Mouse (Mus musculus) heart, embryonic 12.5 days (tissue): ENCODE measurements around the gene Pdgfra. TPM values are rescaled to one million over a fixed set of nuclear protein-coding genes. Genes with fewer than 3 reads are reported as not detected.

Experiments used
- ATAC-seq: fragments of 200-750 bp; cut with Nextera tagmentation; 2 replicates; pipeline ENCODE4 v1.8.0; 2017; ENCODE audit warnings: moderate TSS enrichment, moderate library complexity; ENCODE audit not compliant: insufficient number of reproducible peaks, low FRiP score
- H3K27ac ChIP-seq: fragments of 300-500 bp; sonication (generic); 2 replicates; pipeline ENCODE4 v1.5.1; 2016; ENCODE audit warnings: mild to moderate bottlenecking, moderate library complexity; ENCODE audit not compliant: poor library complexity, severe bottlenecking
- H3K27me3 ChIP-seq: fragments of 300-500 bp; sonication (generic); replicated peaks from 2 replicates; pipeline ENCODE4 v1.6.1; 2016; ENCODE audit warnings: mild to moderate bottlenecking, moderate library complexity
- H3K36me3 ChIP-seq: fragments of 300-500 bp; sonication (generic); 2 replicates; pipeline ENCODE4 v1.6.1; 2016; ENCODE audit warnings: mild to moderate bottlenecking, moderate library complexity
- H3K4me1 ChIP-seq: fragments of 300-500 bp; sonication (generic); replicated peaks from 2 replicates; pipeline ENCODE4 v1.6.1; 2016; ENCODE audit warnings: mild to moderate bottlenecking
- H3K4me2 ChIP-seq: fragments of 300-500 bp; sonication (generic); 2 replicates; pipeline ENCODE4 v1.6.1; 2016; ENCODE audit warnings: mild to moderate bottlenecking, moderate library complexity
- H3K4me3 ChIP-seq: fragments of 300-500 bp; sonication (generic); 2 replicates; pipeline ENCODE4 v1.5.1; 2016; ENCODE audit warnings: mild to moderate bottlenecking
- H3K9ac ChIP-seq: fragments of 300-500 bp; sonication (generic); 2 replicates; pipeline ENCODE4 v1.6.1; 2016; ENCODE audit warnings: mild to moderate bottlenecking, moderate library complexity
- H3K9me3 ChIP-seq: fragments of 300-500 bp; sonication (generic); replicated peaks from 2 replicates; pipeline ENCODE4 v1.6.1; 2016; ENCODE audit warnings: mild to moderate bottlenecking, moderate library complexity
- WGBS: fragments of 180-500 bp; shearing (Covaris S2); methylation state at CpG from one replicate; pipeline ENCODE4 v1.1.7; 2016; 5-methylcytosine and 5-hydroxymethylcytosine counted together
- polyA plus RNA-seq: library from polyadenylated mRNA; unstranded; fragments of >200 nt; fragmentation: Nextera tagmentation; extraction: Ambion mirVana; gene quantifications from 2 replicates; pipeline ENCODE4 v1.2.1, GENCODE M21; 2016

Gene Pdgfra
- polyA plus RNA-seq, result 41.2 and 41.3 TPM in 2 replicates

- H3K4me1 ChIP-seq, result peaks cover 48% of the 10 kb centered on the region
- no peak for ATAC-seq
- peak within 1 kb of the TSS; percentile 86 for H3K27ac ChIP-seq
- under 1% methylated on average over 10 of the region's 10 CpGs for WGBS
- H3K9ac ChIP-seq, result peak within 1 kb of the TSS; percentile 86
- H3K36me3 ChIP-seq, result no peaks in the 10 kb centered on the region
- H3K4me3 ChIP-seq, result peak within 1 kb of the TSS; percentile 55
- peak within 1 kb of the TSS; percentile 85 for H3K4me2 ChIP-seq
- no peaks in the 10 kb centered on the region for H3K9me3 ChIP-seq
- peaks cover 64% of the 10 kb centered on the region for H3K27me3 ChIP-seq
These were observed at the start of gene Pdgfra for GRCm38 (mm10) chr5:75152021-75152425. Pdgfra (plus strand) TSS chr5:75152292.

GRCm38 (mm10) chr5:75106511-75106910, 45.6 kb upstream of the Pdgfra start:
- H3K4me2 ChIP-seq, result no peak overlapping the region
- peaks cover 15% of the 10 kb centered on the region for H3K27me3 ChIP-seq
- no peak for ATAC-seq
- H3K36me3 ChIP-seq, result no peaks in the 10 kb centered on the region
- WGBS, result 66% methylated on average over 3 of the region's 3 CpGs
- H3K9ac ChIP-seq, result no peak overlapping the region
- H3K9me3 ChIP-seq, result no peaks in the 10 kb centered on the region
- H3K4me1 ChIP-seq, result no peaks in the 10 kb centered on the region; the same call in 1 of the 2 replicates
- H3K27ac ChIP-seq, result no peak overlapping the region
- H3K4me3 ChIP-seq, result no peak overlapping the region

DNA sequence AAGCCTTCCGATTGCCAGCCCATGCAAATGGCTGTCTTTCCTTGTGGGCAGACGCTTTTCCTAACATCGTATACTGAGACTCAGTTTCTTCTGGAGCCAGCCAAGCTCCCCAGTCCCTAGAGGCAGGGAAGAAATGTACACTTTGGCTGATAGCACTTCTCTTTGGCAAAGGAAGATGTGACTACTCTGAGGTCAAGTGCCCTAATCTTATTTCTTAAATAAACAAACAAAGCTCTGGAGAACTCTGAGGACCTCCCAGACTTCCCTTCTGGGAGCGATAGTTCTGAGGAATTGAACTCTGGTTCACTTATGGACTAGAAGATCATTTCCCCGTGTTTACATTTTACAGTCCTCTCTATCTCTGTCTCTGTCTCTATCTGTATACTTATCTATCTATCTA, 42.7 kb upstream of the Pdgfra start:
- ATAC-seq, result no peak
- Histone ChIP-seq H3K27me3 (peaks cover 4% of the 10 kb centered on the region; the same call in 1 of the 2 replicates), H3K4me3 (no peak overlapping the region), H3K4me2 (no peak overlapping the region), H3K27ac (no peak overlapping the region), H3K9ac (no peak overlapping the region), H3K4me1 (no peaks in the 10 kb centered on the region; the same call in 1 of the 2 replicates), H3K36me3 (no peaks in the 10 kb centered on the region), H3K9me3 (no peaks in the 10 kb centered on the region; the same call in 1 of the 2 replicates)
- WGBS, result 27% methylated on average over 5 of the region's 5 CpGs

DNA sequence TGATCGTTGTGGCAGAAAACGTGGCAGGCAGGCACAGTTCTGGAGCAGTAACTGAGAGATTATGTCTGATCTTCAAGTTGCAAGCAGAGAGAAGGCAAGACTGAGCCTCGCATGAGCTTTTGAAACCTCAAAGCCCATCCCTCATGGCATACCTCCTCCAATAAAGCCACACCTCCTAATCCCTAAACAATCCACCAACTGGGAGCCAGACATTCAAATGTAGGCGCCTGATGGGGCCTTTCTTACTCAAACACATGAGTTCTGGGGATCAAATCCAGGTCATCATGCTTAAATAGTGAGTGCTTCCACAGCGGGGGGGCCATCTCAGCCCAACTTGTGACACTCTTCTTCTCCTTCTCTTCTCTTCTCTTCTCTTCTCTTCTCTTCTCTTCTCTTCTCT, 40.3 kb upstream of the Pdgfra start:
- Histone ChIP-seq H3K4me2 (no peak overlapping the region), H3K36me3 (no peaks in the 10 kb centered on the region), H3K4me3 (no peak overlapping the region), H3K27me3 (no peaks in the 10 kb centered on the region; the same call in 1 of the 2 replicates), H3K27ac (no peak overlapping the region), H3K9me3 (no peaks in the 10 kb centered on the region; the same call in 1 of the 2 replicates), H3K9ac (no peak overlapping the region), H3K4me1 (no peaks in the 10 kb centered on the region; the same call in 1 of the 2 replicates)
- ATAC-seq, result no peak
- 62% methylated on average over 5 of the region's 5 CpGs for WGBS

DNA sequence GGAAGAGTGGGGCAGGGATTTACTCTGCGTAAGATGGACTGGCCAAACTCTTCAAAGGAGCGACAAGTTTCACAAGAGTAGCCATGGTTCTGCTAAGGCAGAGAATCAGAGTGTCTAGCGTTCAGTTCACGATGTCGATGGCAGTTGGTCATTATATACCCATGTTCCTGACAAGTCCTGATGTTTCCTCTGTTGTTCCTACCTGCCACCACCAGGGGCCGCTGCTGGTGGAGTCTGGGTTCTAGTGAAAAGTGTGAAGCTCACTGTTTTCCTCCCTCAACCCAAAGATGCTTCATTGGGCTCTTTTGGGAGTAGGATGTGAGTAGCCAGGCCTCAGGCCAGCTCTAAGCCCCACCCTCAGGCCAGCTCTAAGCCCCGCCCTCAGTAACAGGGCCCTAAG, 33.3 kb upstream of the Pdgfra start:
- WGBS, result 59% methylated on average over 7 of the region's 7 CpGs
- no peaks in the 10 kb centered on the region for H3K36me3 ChIP-seq
- ATAC-seq, result no peak
- no peak overlapping the region for H3K9ac ChIP-seq
- no peak overlapping the region for H3K4me3 ChIP-seq
- H3K27me3 ChIP-seq, result no peaks in the 10 kb centered on the region
- no peaks in the 10 kb centered on the region for H3K9me3 ChIP-seq
- no peak overlapping the region for H3K27ac ChIP-seq
- no peaks in the 10 kb centered on the region for H3K4me1 ChIP-seq
- H3K4me2 ChIP-seq, result no peak overlapping the region

- 36% methylated on average over 5 of the region's 5 CpGs for WGBS
- Histone ChIP-seq H3K4me2 (no peak overlapping the region), H3K9me3 (no peaks in the 10 kb centered on the region), H3K27ac (no peak overlapping the region), H3K27me3 (no peaks in the 10 kb centered on the region), H3K4me3 (no peak overlapping the region), H3K9ac (no peak overlapping the region), H3K4me1 (no peaks in the 10 kb centered on the region), H3K36me3 (no peaks in the 10 kb centered on the region)
- ATAC-seq, result no peak
These were observed 30.4 kb upstream of the Pdgfra start for GRCm38 (mm10) chr5:75121646-75122045.

GRCm38 (mm10) chr5:75134681-75135080, 17.4 kb upstream of the Pdgfra start:
- Histone ChIP-seq H3K27me3 (peaks cover 6% of the 10 kb centered on the region; the same call in 1 of the 2 replicates), H3K4me3 (no peak overlapping the region), H3K9ac (no peak overlapping the region), H3K27ac (no peak overlapping the region), H3K4me1 (peaks cover 3% of the 10 kb centered on the region; the same call in 1 of the 2 replicates), H3K36me3 (no peaks in the 10 kb centered on the region), H3K4me2 (no peak overlapping the region), H3K9me3 (no peaks in the 10 kb centered on the region)
- ATAC-seq, result no peak
- 78% methylated on average over 7 of the region's 7 CpGs for WGBS

DNA sequence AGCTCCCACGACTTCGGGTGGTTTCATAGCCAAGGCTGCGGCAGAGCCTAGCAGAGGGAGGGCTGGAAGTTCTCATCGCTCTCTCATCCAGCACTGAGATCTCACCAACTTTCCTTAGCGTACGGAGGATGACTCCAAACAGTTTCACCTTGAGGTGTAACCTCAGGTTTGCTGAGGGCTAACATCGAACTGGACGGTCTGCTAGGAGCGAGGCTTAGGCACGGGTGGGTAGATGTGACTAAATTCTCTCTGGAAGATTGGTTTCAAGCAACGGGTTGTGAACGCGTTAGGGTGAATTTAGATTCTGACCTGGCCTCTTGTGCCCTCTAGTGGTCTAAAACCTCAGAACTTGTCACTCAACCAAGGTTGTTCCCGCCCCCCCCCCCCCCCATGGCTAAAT, 9.0 kb upstream of the Pdgfra start:
- no peak overlapping the region for H3K27ac ChIP-seq
- H3K36me3 ChIP-seq, result no peaks in the 10 kb centered on the region
- ATAC-seq, result no peak
- peak overlapping the region; percentile 41 for H3K4me3 ChIP-seq
- peaks cover 51% of the 10 kb centered on the region for H3K27me3 ChIP-seq
- H3K9ac ChIP-seq, result peak overlapping the region; percentile 59
- H3K4me2 ChIP-seq, result peak overlapping the region; percentile 78
- no peaks in the 10 kb centered on the region for H3K9me3 ChIP-seq
- peaks cover 6% of the 10 kb centered on the region for H3K4me1 ChIP-seq
- 2% methylated on average over 14 of the region's 14 CpGs for WGBS

DNA sequence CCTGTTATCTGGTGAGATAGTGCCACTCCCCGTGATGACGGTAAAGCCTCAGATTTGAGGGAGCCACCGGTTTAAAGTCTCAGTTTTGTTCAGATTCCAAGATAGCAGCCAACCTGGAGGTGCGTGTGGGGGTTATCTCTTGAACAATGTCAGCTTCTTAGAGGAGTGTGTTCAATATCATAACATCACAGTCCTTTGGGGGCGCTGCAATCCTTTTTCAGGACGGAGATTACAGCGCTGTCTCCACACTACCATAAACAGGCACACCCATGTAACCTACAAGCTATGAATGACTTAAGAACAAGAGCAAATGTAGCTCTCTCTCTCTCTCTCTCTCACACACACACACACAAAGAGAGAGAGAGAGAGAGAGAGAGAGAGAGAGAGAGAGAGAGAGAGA, 8.3 kb upstream of the Pdgfra start:
- H3K9me3 ChIP-seq, result no peaks in the 10 kb centered on the region
- no peaks in the 10 kb centered on the region for H3K36me3 ChIP-seq
- WGBS, result 15% methylated on average over 7 of the region's 7 CpGs
- H3K4me3 ChIP-seq, result no peak overlapping the region
- H3K4me1 ChIP-seq, result peaks cover 8% of the 10 kb centered on the region
- peak overlapping the region; percentile 78 for H3K4me2 ChIP-seq
- ATAC-seq, result no peak
- no peak overlapping the region for H3K27ac ChIP-seq
- H3K27me3 ChIP-seq, result peaks cover 57% of the 10 kb centered on the region
- H3K9ac ChIP-seq, result no peak overlapping the region

GRCm38 (mm10) chr5:75145341-75145740, 6.8 kb upstream of the Pdgfra start:
- Histone ChIP-seq H3K9ac (no peak overlapping the region), H3K36me3 (no peaks in the 10 kb centered on the region), H3K4me1 (peaks cover 24% of the 10 kb centered on the region), H3K4me3 (no peak overlapping the region), H3K27me3 (peaks cover 64% of the 10 kb centered on the region), H3K4me2 (no peak overlapping the region), H3K27ac (no peak overlapping the region), H3K9me3 (no peaks in the 10 kb centered on the region)
- 77% methylated on average over 2 of the region's 2 CpGs for whole genome bisulfite sequencing
- ATAC-seq, result no peak

GRCm38 (mm10) chr5:75146469-75146868, 5.6 kb upstream of the Pdgfra start:
- Histone ChIP-seq H3K4me1 (peaks cover 35% of the 10 kb centered on the region), H3K4me3 (no peak overlapping the region), H3K4me2 (no peak overlapping the region), H3K9me3 (no peaks in the 10 kb centered on the region), H3K27ac (no peak overlapping the region), H3K27me3 (peaks cover 72% of the 10 kb centered on the region), H3K36me3 (no peaks in the 10 kb centered on the region), H3K9ac (no peak overlapping the region)
- WGBS, result 55% methylated on average over 1 of the region's 1 CpGs
- ATAC-seq, result no peak
